Mouse (Mus musculus) ES-Bruce4 (cell line): Measurements from ENCODE around the gene Olfml3. TPM values are rescaled to one million over a fixed set of nuclear protein-coding genes. Genes with fewer than 3 reads are reported as not detected.

Source experiments
- H3K27ac ChIP-seq: 2 replicates; pipeline ENCODE4 v1.5.1; 2012; ENCODE audit warnings: low read length, inconsistent platforms; ENCODE audit not compliant: insufficient read depth
- H3K27me3 ChIP-seq: 2 replicates; pipeline ENCODE4 v1.6.1; 2012; ENCODE audit warnings: mild to moderate bottlenecking, low read length, inconsistent platforms; ENCODE audit not compliant: control insufficient read depth, poor library complexity, insufficient read depth, severe bottlenecking
- H3K36me3 ChIP-seq: 2 replicates; pipeline ENCODE4 v1.6.1; 2012; ENCODE audit warnings: inconsistent platforms, mild to moderate bottlenecking, low read length, moderate library complexity; ENCODE audit not compliant: control insufficient read depth, poor library complexity, insufficient read depth, severe bottlenecking
- H3K4me1 ChIP-seq: one replicate; pipeline ENCODE4 v1.8.1; 2011; ENCODE audit warnings: low read length; ENCODE audit not compliant: control insufficient read depth, insufficient read depth
- H3K4me3 ChIP-seq: 2 replicates; pipeline ENCODE4 v1.5.1; 2011; ENCODE audit warnings: low read depth, mild to moderate bottlenecking, low read length
- H3K9ac ChIP-seq: 2 replicates; pipeline ENCODE4 v1.6.1; 2012; ENCODE audit warnings: low read depth, mild to moderate bottlenecking, inconsistent platforms; ENCODE audit not compliant: poor library complexity, severe bottlenecking
- H3K9me3 ChIP-seq: replicated peaks from 2 replicates; pipeline ENCODE4 v1.6.1; 2012; ENCODE audit warnings: mild to moderate bottlenecking, low read length, inconsistent platforms; ENCODE audit not compliant: control insufficient read depth, poor library complexity, insufficient read depth, severe bottlenecking
- CTCF ChIP-seq: IDR thresholded peaks from one replicate; pipeline ENCODE4 v1.8.1; 2011; ENCODE audit warnings: low read depth, low read length
- EP300 ChIP-seq: IDR thresholded peaks from 2 replicates; pipeline ENCODE4 v1.6.1; 2011; ENCODE audit warnings: low read depth, low read length; ENCODE audit not compliant: insufficient read depth
- POLR2A ChIP-seq: IDR thresholded peaks from one replicate; pipeline ENCODE4 v1.8.1; 2011; ENCODE audit warnings: low read length; ENCODE audit not compliant: insufficient read depth
- polyA plus RNA-seq: library from polyadenylated mRNA; stranded (reverse); fragments of >200 nt; gene quantifications from 2 replicates; pipeline ENCODE4 v1.2.4, GENCODE M21; 2011; ENCODE audit warnings: low read depth; ENCODE audit not compliant: missing spikeins, insufficient read depth, insufficient read length

Olfml3 gene
- polyA plus RNA-seq, 1 experiment: 0.87 TPM

GRCm38 (mm10) chr3:103766789-103767188, 29.0 kb upstream of the Olfml3 start:
- H3K4me1 ChIP-seq: peaks cover 8% of the 10 kb centered on the region
- no peak overlapping the region for H3K9ac ChIP-seq
- H3K4me3 ChIP-seq: no peak overlapping the region
- H3K27me3 ChIP-seq: no peaks in the 10 kb centered on the region
- H3K9me3 ChIP-seq: no peaks in the 10 kb centered on the region
- H3K27ac ChIP-seq: no peak overlapping the region
- H3K36me3 ChIP-seq: peaks cover 16% of the 10 kb centered on the region
- TF ChIP-seq EP300 (no peak), CTCF (no peak), POLR2A (no peak)

- H3K9ac ChIP-seq: no peak overlapping the region
Measured at GRCm38 (mm10) chr3:103759261-103759970, 21.6 kb upstream of the Olfml3 start.

GRCm38 (mm10) chr3:103758456-103758855, 20.7 kb upstream of the Olfml3 start:
- Histone ChIP-seq H3K36me3 (peaks cover 25% of the 10 kb centered on the region), H3K4me1 (peaks cover 2% of the 10 kb centered on the region), H3K4me3 (no peak overlapping the region), H3K9ac (no peak overlapping the region), H3K27me3 (no peaks in the 10 kb centered on the region), H3K27ac (no peak overlapping the region), H3K9me3 (no peaks in the 10 kb centered on the region)
- no peak for TF ChIP-seq POLR2A
- no peak for TF ChIP-seq EP300
- TF ChIP-seq CTCF: no peak

More at GRCm38 (mm10) chr3:103759261-103759970, 21.6 kb upstream of the Olfml3 start:
- H3K9me3 ChIP-seq: no peaks in the 10 kb centered on the region
- peaks cover 2% of the 10 kb centered on the region for H3K4me1 ChIP-seq
- H3K27me3 ChIP-seq: no peaks in the 10 kb centered on the region
- no peak overlapping the region for H3K4me3 ChIP-seq
- TF ChIP-seq EP300 (no peak), CTCF (no peak), POLR2A (no peak)
- H3K36me3 ChIP-seq: peaks cover 25% of the 10 kb centered on the region
- H3K27ac ChIP-seq: no peak overlapping the region

GRCm38 (mm10) chr3:103756920-103757319, 19.1 kb upstream of the Olfml3 start:
- TF ChIP-seq EP300: no peak
- no peak for TF ChIP-seq CTCF
- TF ChIP-seq POLR2A: no peak
- Histone ChIP-seq H3K4me1 (no peaks in the 10 kb centered on the region), H3K27me3 (no peaks in the 10 kb centered on the region), H3K27ac (no peak overlapping the region), H3K4me3 (no peak overlapping the region), H3K9ac (no peak overlapping the region), H3K36me3 (peaks cover 23% of the 10 kb centered on the region), H3K9me3 (no peaks in the 10 kb centered on the region)

GRCm38 (mm10) chr3:103755351-103755750, 17.6 kb upstream of the Olfml3 start:
- no peak for TF ChIP-seq CTCF
- no peak for TF ChIP-seq POLR2A
- TF ChIP-seq EP300: no peak
- Histone ChIP-seq H3K27me3 (no peaks in the 10 kb centered on the region), H3K4me1 (no peaks in the 10 kb centered on the region), H3K9me3 (no peaks in the 10 kb centered on the region), H3K36me3 (peaks cover 23% of the 10 kb centered on the region), H3K9ac (no peak overlapping the region), H3K4me3 (no peak overlapping the region), H3K27ac (no peak overlapping the region)

GRCm38 (mm10) chr3:103751558-103751957, 13.8 kb upstream of the Olfml3 start:
- no peak overlapping the region for H3K9ac ChIP-seq
- H3K9me3 ChIP-seq: no peaks in the 10 kb centered on the region
- H3K27ac ChIP-seq: no peak overlapping the region
- no peaks in the 10 kb centered on the region for H3K4me1 ChIP-seq
- no peak for TF ChIP-seq CTCF
- TF ChIP-seq EP300: no peak
- TF ChIP-seq POLR2A: no peak
- H3K4me3 ChIP-seq: no peak overlapping the region
- H3K36me3 ChIP-seq: peaks cover 32% of the 10 kb centered on the region
- no peaks in the 10 kb centered on the region for H3K27me3 ChIP-seq
